In genomic region chr10:84600136-84600535, GRCm38 (mm10) we compare ENCODE assay signal across 29 mouse cellular contexts. TPM values are rescaled to one million over a fixed set of nuclear protein-coding genes. Genes with fewer than 3 reads are reported as not detected.
A peak's percentile ranks its signal among the peaks of the same experiment; 100 is the strongest.
DNase-seq lines count a peak whose midpoint lies in the region; ATAC-seq and TF ChIP-seq lines count a peak whose summit lies in the region.
"Had no signal": no experiment of that assay in that cellular context is flagged by ENCODE, and none has a peak within 500 bp of the region (broad histone marks: within the 10 kb centered on the region; RNA-seq: fewer than 3 reads in every experiment).

No protein-coding gene starts in this region.

- no peaks in the 10 kb centered on the region for H3K27me3 ChIP-seq in heart, adult 2 months (ENCODE audit: control insufficient read depth, insufficient read depth, low read length)
- H3K27me3 ChIP-seq in liver, embryonic 11.5 days (replicated peaks; ENCODE audit: control insufficient read depth, insufficient read depth, low read length): no peaks in the 10 kb centered on the region
- H3K27me3 ChIP-seq: heart, embryonic 15.5 days; limb, embryonic 13.5 days; midbrain, embryonic 12.5 days; neural tube, embryonic 12.5 days; stomach, embryonic 15.5 days had no signal

- TF ChIP-seq POLR2A in heart, adult 2 months (IDR thresholded peaks at IDR 0.05; ENCODE audit: insufficient read depth, low read depth, low read length): no peak

- H3K27ac ChIP-seq in heart, adult 2 months: no peak overlapping the region; the same call in 1 of the 2 replicates
- no peak overlapping the region for H3K27ac ChIP-seq in liver, embryonic 11.5 days (ENCODE audit: low read depth, low read length)
- H3K27ac ChIP-seq: heart, embryonic 10.5 days; heart, embryonic 15.5 days; kidney, postnatal 0 days; limb, embryonic 13.5 days; liver, embryonic 12.5 days; midbrain, embryonic 12.5 days; neural tube, embryonic 12.5 days; stomach, embryonic 15.5 days had no signal

- no peak overlapping the region for H3K4me3 ChIP-seq in heart, adult 2 months
- H3K4me3 ChIP-seq in liver, embryonic 11.5 days (ENCODE audit: low read depth, low read length): no peak overlapping the region
- H3K4me3 ChIP-seq: erythroblast, embryonic 14.5 days; heart, embryonic 10.5 days; heart, embryonic 15.5 days; limb, embryonic 13.5 days; liver, embryonic 12.5 days; megakaryocyte, embryonic 14.5 days; midbrain, embryonic 12.5 days; myocyte; neural tube, embryonic 12.5 days; stomach, embryonic 15.5 days had no signal

- no peaks in the 10 kb centered on the region for H3K9me3 ChIP-seq in liver, embryonic 11.5 days (ENCODE audit: control insufficient read depth, low read length)
- H3K9me3 ChIP-seq: heart, embryonic 10.5 days; heart, embryonic 15.5 days; limb, embryonic 13.5 days; liver, embryonic 12.5 days; megakaryocyte, embryonic 14.5 days; midbrain, embryonic 12.5 days; neural tube, embryonic 12.5 days; stomach, embryonic 15.5 days had no signal

- no peak overlapping the region for H3K9ac ChIP-seq in heart, adult 2 months (ENCODE audit: low read depth, low read length)
- H3K9ac ChIP-seq in liver, embryonic 11.5 days (ENCODE audit: low read depth, low read length): no peak overlapping the region
- H3K9ac ChIP-seq: heart, embryonic 15.5 days; limb, embryonic 13.5 days; liver, embryonic 12.5 days; liver, postnatal 0 days; midbrain, embryonic 12.5 days; neural tube, embryonic 12.5 days; stomach, embryonic 15.5 days had no signal

- intact Hi-C loops in heart, adult 2 months (cut with DNase I): no loop called here

- no peaks in the 10 kb centered on the region for H3K79me2 ChIP-seq in heart, adult 2 months (replicated peaks; ENCODE audit: control insufficient read depth, insufficient read depth, low read length)

- H3K36me3 ChIP-seq in heart, adult 2 months (ENCODE audit: control insufficient read depth, insufficient read depth, low read length): peaks cover 43% of the 10 kb centered on the region
- no peaks in the 10 kb centered on the region for H3K36me3 ChIP-seq in liver, embryonic 11.5 days (ENCODE audit: control insufficient read depth, insufficient read depth, low read length)
- H3K36me3 ChIP-seq: heart, embryonic 10.5 days; liver, embryonic 12.5 days; midbrain, embryonic 12.5 days; neural tube, embryonic 12.5 days; stomach, embryonic 15.5 days had no signal

- DNase-seq in heart, adult 11 months: peak; percentile 82
- no peak for DNase-seq in heart, adult 2 months
- DNase-seq in kidney, postnatal 25 days: peak; percentile 45 to 49
- DNase-seq in kidney, postnatal 4 days: no peak
- peak; percentile 65 for DNase-seq in adrenal gland, adult 8-10 months
- peak; percentile 53 for DNase-seq in adrenal gland, postnatal 25 days
- no peak for DNase-seq in liver, embryonic 11.5 days (ENCODE audit: low spot score)
- DNase-seq: cerebellum, adult 11-12 months; cerebellum, postnatal 10 days; gastrocnemius, postnatal 10 days; liver, postnatal 0 days; lung, postnatal 4 days; right cerebral cortex, postnatal 25 days had no signal

- TF ChIP-seq CTCF in heart, adult 2 months (IDR thresholded peaks at IDR 0.05): no peak

- WGBS in heart, adult 2 months: 58% methylated on average over 6 of the region's 6 CpGs
- WGBS in liver, embryonic 11.5 days: 75% methylated on average over 6 of the region's 6 CpGs

- no peak for TF ChIP-seq EP300 in heart, adult 2 months (IDR thresholded peaks at IDR 0.05; ENCODE audit: insufficient read depth, low read depth, low read length)

- no peak for ATAC-seq in liver, embryonic 11.5 days (replicated peaks; ENCODE audit: low FRiP score)
- ATAC-seq: activated CD4-positive, CD25-positive, alpha-beta regulatory T cell, adult 4 months; CD4-positive, CD25-positive, alpha-beta regulatory T cell, adult 4 months; forebrain, embryonic 16.5 days; hindbrain, embryonic 16.5 days; liver, embryonic 12.5 days; liver, postnatal 0 days; lung, postnatal 0 days had no signal

- H3K4me2 ChIP-seq in liver, embryonic 11.5 days: no peak overlapping the region
- H3K4me2 ChIP-seq: heart, embryonic 15.5 days; limb, embryonic 13.5 days; liver, embryonic 12.5 days; midbrain, embryonic 12.5 days; neural tube, embryonic 12.5 days; stomach, embryonic 15.5 days had no signal

- H3K4me1 ChIP-seq in heart, adult 2 months (ENCODE audit: control insufficient read depth, insufficient read depth, low read length): peaks cover 8% of the 10 kb centered on the region
- H3K4me1 ChIP-seq in liver, embryonic 11.5 days (replicated peaks; ENCODE audit: control insufficient read depth, insufficient read depth, low read length): no peaks in the 10 kb centered on the region
- H3K4me1 ChIP-seq: heart, embryonic 10.5 days; limb, embryonic 13.5 days; liver, embryonic 12.5 days; midbrain, embryonic 12.5 days; neural tube, embryonic 12.5 days; stomach, embryonic 15.5 days had no signal

RNA-seq across cellular contexts. Expression of gene Polr3b, which starts 22.0 kb away (rescaled TPM):
- 10 to 100 TPM in 1 of 2 experiments, 1 to 10 TPM in 1; 8.9 to 10.9 TPM for total RNA-seq in heart, adult 2 months (2021)
- polyA plus RNA-seq in heart, adult 2 months (2012; rRNA removed): 3.0 and 5.1 TPM in 2 replicates
- 10 to 100 TPM; 27.4 to 32.3 (median 31.2) TPM for total RNA-seq in adrenal gland, adult 8-10 months (2022)
- 31.3 and 38.2 TPM in 2 replicates for total RNA-seq in adrenal gland, postnatal 25 days (2021)
- polyA plus RNA-seq in liver, embryonic 11.5 days (2014; fragmentation: Nextera tagmentation; extraction: Ambion mirVana): 15.8 and 16.5 TPM in 2 replicates

RNA-seq across cellular contexts. Expression of gene Tcp11l2, which starts 23.7 kb away (rescaled TPM):
- 100 to 1,000 TPM; 118 to 157 TPM for total RNA-seq in heart, adult 2 months (2021)
- polyA plus RNA-seq in heart, adult 2 months (2012; rRNA removed): 129 and 204 TPM in 2 replicates
- total RNA-seq in adrenal gland, adult 8-10 months (2022): 10 to 100 TPM; 45.8 to 51.1 (median 48.8) TPM
- 43.8 and 67.2 TPM in 2 replicates for total RNA-seq in adrenal gland, postnatal 25 days (2021)
- polyA plus RNA-seq in liver, embryonic 11.5 days (2014; fragmentation: Nextera tagmentation; extraction: Ambion mirVana): 4.7 and 5.7 TPM in 2 replicates

Comparison
In these comparisons a context has a peak if more than half of its experiments do, and no peak if none do; other contexts are left out.
1. DNase-seq: peak in heart, adult 11 months (single experiment), kidney, postnatal 25 days (2 of 2), adrenal gland, adult 8-10 months (single experiment) and adrenal gland, postnatal 25 days (single experiment); none in heart, adult 2 months (0 of 2), kidney, postnatal 4 days (0 of 2) and liver, embryonic 11.5 days (single experiment).